In the genomic region with DNA sequence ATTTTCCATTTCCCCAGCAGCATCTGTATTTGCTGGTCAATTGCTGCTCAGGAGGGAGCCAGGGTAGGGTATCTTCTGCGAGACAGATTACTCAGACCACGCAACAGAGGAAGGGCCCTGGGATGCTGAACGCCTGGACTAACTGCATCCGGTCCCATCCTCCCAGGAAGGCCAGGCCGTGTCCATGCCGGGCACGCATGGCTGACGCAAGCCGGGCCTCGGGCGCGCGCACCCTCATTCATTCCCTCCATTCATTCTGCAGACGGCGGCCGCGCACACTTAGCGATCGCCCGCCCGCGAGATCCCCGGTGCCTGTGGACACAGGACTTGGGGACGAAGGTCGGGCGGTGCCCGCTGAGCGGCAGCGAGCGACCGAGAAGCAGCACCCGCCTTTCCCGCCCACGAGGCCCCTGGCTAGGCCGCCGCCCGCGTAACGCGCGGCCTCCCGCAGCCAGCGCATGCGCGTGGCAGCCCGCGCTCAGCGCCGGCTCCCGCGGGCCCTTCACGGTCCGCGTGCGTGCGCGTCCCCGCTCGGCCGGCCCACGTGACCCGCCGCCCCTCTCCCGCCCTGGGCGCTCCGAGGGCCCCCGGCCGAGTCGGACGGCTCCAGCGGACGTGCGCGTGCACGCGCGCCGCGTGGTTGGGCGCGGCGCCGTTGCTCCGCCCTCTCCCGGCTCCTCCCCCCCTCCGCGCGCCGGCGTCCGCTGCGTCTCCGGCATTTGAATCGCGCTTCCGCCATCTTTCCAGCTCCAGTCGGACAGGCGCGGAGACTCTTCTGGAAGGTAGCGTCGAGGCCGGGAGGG, we compare ENCODE assay signal across 8 mouse cellular contexts. TPM values are rescaled to one million over a fixed set of nuclear protein-coding genes. Genes with fewer than 3 reads are reported as not detected.
DNase-seq lines count a peak whose midpoint lies in the region; ATAC-seq and TF ChIP-seq lines count a peak whose summit lies in the region.

A gene (plus strand): TSS at position 573 of the 803 bp plus-strand sequence.

- H3K4me2 ChIP-seq in heart, embryonic 15.5 days, result peak within 1 kb of the TSS; percentile 79
- peak within 1 kb of the TSS; percentile 96 for H3K4me2 ChIP-seq in liver, embryonic 14.5 days (ENCODE audit: low read depth)
- peak within 1 kb of the TSS; percentile 84 for H3K4me2 ChIP-seq in neural tube, embryonic 11.5 days (ENCODE audit: low read depth)
- H3K4me2 ChIP-seq in stomach, postnatal 0 days (replicated peaks; ENCODE audit: low read depth), result peak within 1 kb of the TSS; percentile 88

- under 1% methylated on average over 89 of the region's 102 CpGs for WGBS in forebrain, embryonic 10.5 days
- 1% methylated on average over 101 of the region's 102 CpGs for WGBS in heart, embryonic 15.5 days
- under 1% methylated on average over 94 of the region's 102 CpGs for WGBS in liver, embryonic 14.5 days (ENCODE audit: insufficient replicate concordance)
- under 1% methylated on average over 59 of the region's 102 CpGs for WGBS in neural tube, embryonic 11.5 days
- under 1% methylated on average over 78 of the region's 102 CpGs for WGBS in stomach, postnatal 0 days

- no peaks in the 10 kb centered on the region for H3K9me3 ChIP-seq in forebrain, embryonic 10.5 days
- no peaks in the 10 kb centered on the region for H3K9me3 ChIP-seq in heart, embryonic 15.5 days (replicated peaks)
- no peaks in the 10 kb centered on the region for H3K9me3 ChIP-seq in liver, embryonic 14.5 days (ENCODE audit: control insufficient read depth, low read length)
- H3K9me3 ChIP-seq in neural tube, embryonic 11.5 days (ENCODE audit: control insufficient read depth, low read length), result no peaks in the 10 kb centered on the region
- no peaks in the 10 kb centered on the region for H3K9me3 ChIP-seq in stomach, postnatal 0 days (ENCODE audit: control insufficient read depth, low read length)

- DNase-seq in c-Kit-negative CD71-positive TER-119-positive erythroid progenitor cells, embryonic 14.5 days (ENCODE audit: low read depth, low spot score), result peak; percentile 94
- DNase-seq in forebrain, embryonic 10.5 days (ENCODE audit: extremely low spot score, low spot score), result peak; percentile 89
- DNase-seq in kidney, postnatal 25 days, result peak; percentile 91 to 97
- peak; percentile 90 to 93 (median 90) for DNase-seq in liver, embryonic 14.5 days (ENCODE audit: low read depth in 3 of 3, low spot score in 3 of 3)
- peak; percentile 98 for DNase-seq in neural tube, embryonic 11.5 days (ENCODE audit: low spot score)
- DNase-seq in stomach, postnatal 0 days (ENCODE audit: low spot score), result peak; percentile 96

- no peaks in the 10 kb centered on the region for H3K27me3 ChIP-seq in forebrain, embryonic 10.5 days (ENCODE audit: poor library complexity, severe bottlenecking)
- no peaks in the 10 kb centered on the region for H3K27me3 ChIP-seq in heart, embryonic 15.5 days
- no peaks in the 10 kb centered on the region for H3K27me3 ChIP-seq in liver, embryonic 14.5 days (ENCODE audit: control insufficient read depth, insufficient read depth, low read length)
- H3K27me3 ChIP-seq in neural tube, embryonic 11.5 days (ENCODE audit: control insufficient read depth, insufficient read depth, low read length), result no peaks in the 10 kb centered on the region
- H3K27me3 ChIP-seq in stomach, postnatal 0 days (ENCODE audit: control insufficient read depth, insufficient read depth, low read length), result no peaks in the 10 kb centered on the region

- H3K9ac ChIP-seq in heart, embryonic 15.5 days, result peak within 1 kb of the TSS; percentile 97
- H3K9ac ChIP-seq in liver, embryonic 14.5 days (replicated peaks), result peak within 1 kb of the TSS; percentile 96
- H3K9ac ChIP-seq in neural tube, embryonic 11.5 days (ENCODE audit: low read length), result peak within 1 kb of the TSS; percentile 98
- peak within 1 kb of the TSS; percentile 82 for H3K9ac ChIP-seq in stomach, postnatal 0 days (ENCODE audit: low read length)

- peak; percentile 53 for TF ChIP-seq EP300 in liver, embryonic 14.5 days (IDR thresholded peaks at IDR 0.05; ENCODE audit: low read depth)
- no peak for TF ChIP-seq EP300 in stomach, postnatal 0 days (optimal IDR thresholded peaks at IDR 0.05)

- TF ChIP-seq CTCF in liver, embryonic 14.5 days (IDR thresholded peaks at IDR 0.05; ENCODE audit: low read depth), result no peak
- TF ChIP-seq CTCF in stomach, postnatal 0 days (IDR thresholded peaks at IDR 0.05; ENCODE audit: low read depth), result no peak

- H3K36me3 ChIP-seq in forebrain, embryonic 10.5 days (replicated peaks), result peaks cover 39% of the 10 kb centered on the region
- peaks cover 5% of the 10 kb centered on the region for H3K36me3 ChIP-seq in heart, embryonic 15.5 days
- peaks cover 35% of the 10 kb centered on the region for H3K36me3 ChIP-seq in liver, embryonic 14.5 days (replicated peaks; ENCODE audit: control insufficient read depth, insufficient read depth, low read depth)
- no peaks in the 10 kb centered on the region for H3K36me3 ChIP-seq in neural tube, embryonic 11.5 days (ENCODE audit: control insufficient read depth, insufficient read depth, low read length)
- no peaks in the 10 kb centered on the region; the same call in 1 of the 2 replicates for H3K36me3 ChIP-seq in stomach, postnatal 0 days (ENCODE audit: control insufficient read depth, insufficient read depth, low read length)

- ATAC-seq in CD4-positive, CD25-positive, alpha-beta regulatory T cell, adult 4 months, result peak; percentile 85
- ATAC-seq in heart, embryonic 15.5 days (replicated peaks; ENCODE audit: insufficient number of reproducible peaks, insufficient read depth, low FRiP score, low read depth), result peak; percentile 94
- ATAC-seq in liver, embryonic 14.5 days (ENCODE audit: insufficient read depth), result peak; percentile 94
- ATAC-seq in neural tube, embryonic 11.5 days (ENCODE audit: insufficient read depth, low FRiP score, low TSS enrichment), result peak; percentile 86
- peak; percentile 97 for ATAC-seq in stomach, postnatal 0 days (ENCODE audit: low FRiP score, low TSS enrichment)

- peak within 1 kb of the TSS; percentile 94 for H3K4me3 ChIP-seq in forebrain, embryonic 10.5 days
- H3K4me3 ChIP-seq in heart, embryonic 15.5 days, result peak within 1 kb of the TSS; percentile 96
- H3K4me3 ChIP-seq in liver, embryonic 14.5 days (ENCODE audit: insufficient read depth in 1 of 2, low read depth in 2 of 2, low read length in 2 of 2), result peak within 1 kb of the TSS; percentile 72 to 98
- peak within 1 kb of the TSS; percentile 94 for H3K4me3 ChIP-seq in neural tube, embryonic 11.5 days (ENCODE audit: low read depth, low read length)
- H3K4me3 ChIP-seq in stomach, postnatal 0 days (ENCODE audit: low read depth, low read length), result peak within 1 kb of the TSS; percentile 83

- H3K27ac ChIP-seq in forebrain, embryonic 10.5 days, result peak within 1 kb of the TSS; percentile 100
- H3K27ac ChIP-seq in heart, embryonic 15.5 days, result peak within 1 kb of the TSS; percentile 99
- H3K27ac ChIP-seq in liver, embryonic 14.5 days, result peak within 1 kb of the TSS; percentile 89
- peak within 1 kb of the TSS; percentile 97 for H3K27ac ChIP-seq in neural tube, embryonic 11.5 days (ENCODE audit: low read depth, low read length)
- H3K27ac ChIP-seq in stomach, postnatal 0 days (replicated peaks), result peak within 1 kb of the TSS; percentile 95

- peaks cover 24% of the 10 kb centered on the region for H3K4me1 ChIP-seq in forebrain, embryonic 10.5 days
- H3K4me1 ChIP-seq in heart, embryonic 15.5 days (replicated peaks), result peaks cover 16% of the 10 kb centered on the region
- peaks cover 16 to 17% of the 10 kb centered on the region in 2 experiments for H3K4me1 ChIP-seq in liver, embryonic 14.5 days (replicated peaks; ENCODE audit: control insufficient read depth in 2 of 2, insufficient read depth in 2 of 2, low read length in 1 of 2)
- H3K4me1 ChIP-seq in neural tube, embryonic 11.5 days (ENCODE audit: control insufficient read depth, insufficient read depth, low read length), result no peaks in the 10 kb centered on the region
- no peaks in the 10 kb centered on the region for H3K4me1 ChIP-seq in stomach, postnatal 0 days (replicated peaks; ENCODE audit: control insufficient read depth, insufficient read depth)

RNA-seq across cellular contexts. Expression of the gene that starts here (rescaled TPM):
- 100 to 1,000 TPM; 235 to 276 TPM for polyA plus RNA-seq in CD4-positive, CD25-positive, alpha-beta regulatory T cell, adult 4 months (2017; shearing (Covaris generic))
- 1,091 and 1,094 TPM in 2 replicates for polyA plus RNA-seq in forebrain, embryonic 10.5 days (2016; fragmentation: Nextera tagmentation; extraction: Ambion mirVana)
- polyA plus RNA-seq in heart, embryonic 15.5 days (2015; fragmentation: Nextera tagmentation; extraction: Ambion mirVana), result 321 and 323 TPM in 2 replicates
- polyA plus RNA-seq in liver, embryonic 14.5 days (2012; rRNA removed), result 221 and 273 TPM in 2 replicates
- 461 and 495 TPM in 2 replicates for polyA plus RNA-seq in liver, embryonic 14.5 days (2014; fragmentation: Nextera tagmentation; extraction: Ambion mirVana)
- 781 and 804 TPM in 2 replicates for polyA plus RNA-seq in neural tube, embryonic 11.5 days (2014; fragmentation: Nextera tagmentation; extraction: Ambion mirVana)
- 226 and 257 TPM in 2 replicates for polyA plus RNA-seq in stomach, postnatal 0 days (2015; fragmentation: Nextera tagmentation; extraction: Ambion mirVana)

Comparison
In these comparisons a context has a peak if more than half of its experiments do, and no peak if none do; other contexts are left out.
1. Peak in every context shown above with its lines: DNase-seq, ATAC-seq, H3K4me3 ChIP-seq and H3K27ac ChIP-seq.